Mouse (Mus musculus) heart, embryonic 12.5 days (tissue): ENCODE results near the gene Hoxd4. TPM values are rescaled to one million over a fixed set of nuclear protein-coding genes. Genes with fewer than 3 reads are reported as not detected.

Source experiments
- ATAC-seq: fragments of 200-750 bp; cut with Nextera tagmentation; 2 replicates; pipeline ENCODE4 v1.8.0; 2017; ENCODE audit warnings: moderate TSS enrichment, moderate library complexity; ENCODE audit not compliant: insufficient number of reproducible peaks, low FRiP score
- H3K27ac ChIP-seq: fragments of 300-500 bp; sonication (generic); 2 replicates; pipeline ENCODE4 v1.5.1; 2016; ENCODE audit warnings: mild to moderate bottlenecking, moderate library complexity; ENCODE audit not compliant: poor library complexity, severe bottlenecking
- H3K27me3 ChIP-seq: fragments of 300-500 bp; sonication (generic); replicated peaks from 2 replicates; pipeline ENCODE4 v1.6.1; 2016; ENCODE audit warnings: mild to moderate bottlenecking, moderate library complexity
- H3K36me3 ChIP-seq: fragments of 300-500 bp; sonication (generic); 2 replicates; pipeline ENCODE4 v1.6.1; 2016; ENCODE audit warnings: mild to moderate bottlenecking, moderate library complexity
- H3K4me1 ChIP-seq: fragments of 300-500 bp; sonication (generic); replicated peaks from 2 replicates; pipeline ENCODE4 v1.6.1; 2016; ENCODE audit warnings: mild to moderate bottlenecking
- H3K4me2 ChIP-seq: fragments of 300-500 bp; sonication (generic); 2 replicates; pipeline ENCODE4 v1.6.1; 2016; ENCODE audit warnings: mild to moderate bottlenecking, moderate library complexity
- H3K4me3 ChIP-seq: fragments of 300-500 bp; sonication (generic); 2 replicates; pipeline ENCODE4 v1.5.1; 2016; ENCODE audit warnings: mild to moderate bottlenecking
- H3K9ac ChIP-seq: fragments of 300-500 bp; sonication (generic); 2 replicates; pipeline ENCODE4 v1.6.1; 2016; ENCODE audit warnings: mild to moderate bottlenecking, moderate library complexity
- H3K9me3 ChIP-seq: fragments of 300-500 bp; sonication (generic); replicated peaks from 2 replicates; pipeline ENCODE4 v1.6.1; 2016; ENCODE audit warnings: mild to moderate bottlenecking, moderate library complexity
- WGBS: fragments of 180-500 bp; shearing (Covaris S2); methylation state at CpG from one replicate; pipeline ENCODE4 v1.1.7; 2016; 5-methylcytosine and 5-hydroxymethylcytosine counted together
- polyA plus RNA-seq: library from polyadenylated mRNA; unstranded; fragments of >200 nt; fragmentation: Nextera tagmentation; extraction: Ambion mirVana; gene quantifications from 2 replicates; pipeline ENCODE4 v1.2.1, GENCODE M21; 2016

Hoxd4 gene
- polyA plus RNA-seq, 1 experiment from 2014 or later: 0.19 TPM

DNA sequence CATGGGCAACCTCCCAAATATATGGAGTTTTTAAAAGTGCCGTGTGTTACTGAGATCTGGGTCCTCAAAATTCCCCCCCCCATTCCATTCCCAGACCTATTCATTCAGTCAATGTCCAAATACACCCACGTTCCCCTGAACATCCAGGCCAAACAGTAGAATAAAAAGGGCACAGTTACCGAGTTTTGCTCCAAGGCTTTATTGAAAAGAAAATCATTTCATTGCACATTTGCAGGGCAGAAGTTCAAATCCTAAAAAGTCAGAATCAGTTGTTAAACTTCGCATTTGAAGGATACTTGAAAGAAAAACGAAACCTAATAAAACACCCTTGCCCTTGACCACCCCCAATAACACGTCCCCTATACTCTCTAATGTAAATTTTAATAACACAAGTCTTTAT is 8.9 kb upstream of the Hoxd4 start:
- WGBS: 17% methylated on average over 6 of the region's 6 CpGs
- peaks cover 21% of the 10 kb centered on the region for H3K4me1 ChIP-seq
- H3K27me3 ChIP-seq: peaks cover 89% of the 10 kb centered on the region
- H3K9me3 ChIP-seq: no peaks in the 10 kb centered on the region
- H3K27ac ChIP-seq: no peak overlapping the region
- no peak overlapping the region for H3K9ac ChIP-seq
- H3K4me2 ChIP-seq: no peak overlapping the region
- H3K4me3 ChIP-seq: no peak overlapping the region
- ATAC-seq: no peak
- no peaks in the 10 kb centered on the region for H3K36me3 ChIP-seq

DNA sequence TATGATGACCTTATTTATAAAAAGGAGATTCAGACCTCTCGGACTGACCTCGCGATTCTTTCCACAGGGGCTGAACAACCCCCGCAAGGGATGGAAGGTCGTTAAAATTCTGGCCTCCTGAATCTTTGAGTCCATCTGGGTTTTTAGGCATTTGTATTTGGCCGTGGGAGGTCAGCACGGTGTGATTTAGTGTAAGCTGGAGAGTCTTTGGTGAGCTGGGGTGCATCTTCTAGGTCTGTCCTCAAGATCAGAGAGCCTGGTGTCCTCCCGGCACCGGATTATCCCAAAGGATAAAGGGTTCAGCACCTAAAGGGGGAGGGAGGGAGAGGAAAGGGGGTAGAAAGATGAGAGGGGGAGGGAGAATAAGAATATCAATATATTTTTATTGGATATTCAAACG is 8.4 kb upstream of the Hoxd4 start:
- Histone ChIP-seq H3K27me3 (peaks cover 89% of the 10 kb centered on the region), H3K36me3 (no peaks in the 10 kb centered on the region), H3K9ac (no peak overlapping the region), H3K4me3 (no peak overlapping the region), H3K4me1 (peaks cover 16% of the 10 kb centered on the region), H3K4me2 (no peak overlapping the region), H3K27ac (no peak overlapping the region), H3K9me3 (no peaks in the 10 kb centered on the region)
- no peak for ATAC-seq
- 5% methylated on average over 10 of the region's 10 CpGs for WGBS

DNA sequence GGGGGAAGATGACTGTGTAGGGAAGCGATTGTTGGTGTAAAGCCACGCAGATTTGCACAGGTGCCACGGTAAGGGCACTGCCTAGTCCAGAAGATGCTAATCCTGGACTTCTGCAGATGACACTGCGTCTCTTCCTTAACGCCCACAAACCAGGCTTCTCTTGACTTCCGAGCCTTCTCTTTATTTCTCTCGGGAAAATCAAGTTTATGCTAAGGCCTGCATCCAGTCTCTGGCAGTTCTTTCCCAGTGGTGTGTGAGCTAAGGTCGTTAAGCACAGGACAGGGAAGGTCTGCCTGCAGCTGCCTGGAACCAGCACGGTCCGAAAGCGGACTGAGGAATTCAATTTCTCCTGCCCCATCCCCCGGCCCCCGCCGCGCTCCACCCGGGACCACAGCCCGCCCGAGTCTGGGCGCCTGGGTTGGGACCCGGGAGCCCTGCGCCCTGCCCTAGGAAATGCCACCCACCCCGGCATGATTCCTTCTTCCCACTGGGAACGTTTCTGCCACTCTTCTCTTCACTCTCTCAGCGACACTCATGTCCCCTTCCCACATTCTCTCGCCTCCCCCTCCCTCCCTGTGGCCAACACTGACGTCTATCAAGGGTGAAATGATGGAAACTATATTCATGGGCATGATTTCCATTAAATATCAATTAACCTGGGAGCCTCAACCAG is 7.9 kb upstream of the Hoxd4 start:
- peaks cover 13% of the 10 kb centered on the region for H3K4me1 ChIP-seq
- no peak overlapping the region for H3K4me3 ChIP-seq
- H3K9me3 ChIP-seq: no peaks in the 10 kb centered on the region
- ATAC-seq: no peak
- no peak overlapping the region for H3K4me2 ChIP-seq
- no peak overlapping the region for H3K27ac ChIP-seq
- 2% methylated on average over 26 of the region's 26 CpGs for WGBS
- H3K27me3 ChIP-seq: peaks cover 89% of the 10 kb centered on the region
- H3K9ac ChIP-seq: no peak overlapping the region
- H3K36me3 ChIP-seq: no peaks in the 10 kb centered on the region

DNA sequence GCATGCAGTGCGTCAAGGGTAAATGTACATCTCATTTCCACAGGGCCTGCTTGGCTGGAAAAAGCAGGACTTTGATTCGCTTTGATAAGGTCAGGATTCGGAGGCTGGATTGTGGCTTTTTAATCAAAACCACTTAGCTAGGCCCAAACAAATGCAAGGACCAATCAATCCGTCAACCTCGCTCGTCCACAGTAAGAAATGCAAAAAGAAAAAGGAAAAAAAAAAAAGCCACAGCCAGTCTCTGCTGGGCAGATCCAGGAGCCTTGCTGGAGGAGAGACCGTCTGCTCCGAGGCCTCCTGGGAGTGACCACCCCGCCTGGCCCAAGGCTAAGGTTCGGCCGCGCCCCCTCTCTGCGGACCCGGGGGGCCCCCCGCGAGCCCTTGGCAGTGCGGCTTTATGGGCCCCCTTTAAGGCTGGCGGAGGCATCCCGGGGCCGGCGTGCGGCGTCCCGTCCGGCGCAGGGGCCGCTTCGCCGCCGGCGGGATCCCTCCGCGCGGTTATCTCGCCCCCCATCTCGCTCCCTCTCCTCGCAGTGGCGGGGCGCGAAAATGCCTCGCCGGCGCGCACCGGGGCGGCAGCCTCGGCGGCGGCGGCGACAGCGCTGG is 7.2 kb upstream of the Hoxd4 start, which contains the start of gene Hoxd8:
TSS of gene Hoxd8 (plus strand) at position 223 of the 606 bp plus-strand sequence.
- no peak within 1 kb of the TSS for H3K27ac ChIP-seq
- H3K4me2 ChIP-seq: peak within 1 kb of the TSS; percentile 88
- H3K9me3 ChIP-seq: no peaks in the 10 kb centered on the region
- WGBS: 1% methylated on average over 36 of the region's 52 CpGs
- peak within 1 kb of the TSS; percentile 54 for H3K4me3 ChIP-seq
- peak within 1 kb of the TSS; percentile 62; the same call in 1 of the 2 replicates for H3K9ac ChIP-seq
- ATAC-seq: peak; percentile 55; the same call in 1 of the 2 replicates
- H3K36me3 ChIP-seq: no peaks in the 10 kb centered on the region
- peaks cover 13% of the 10 kb centered on the region for H3K4me1 ChIP-seq
- peaks cover 89% of the 10 kb centered on the region for H3K27me3 ChIP-seq

DNA sequence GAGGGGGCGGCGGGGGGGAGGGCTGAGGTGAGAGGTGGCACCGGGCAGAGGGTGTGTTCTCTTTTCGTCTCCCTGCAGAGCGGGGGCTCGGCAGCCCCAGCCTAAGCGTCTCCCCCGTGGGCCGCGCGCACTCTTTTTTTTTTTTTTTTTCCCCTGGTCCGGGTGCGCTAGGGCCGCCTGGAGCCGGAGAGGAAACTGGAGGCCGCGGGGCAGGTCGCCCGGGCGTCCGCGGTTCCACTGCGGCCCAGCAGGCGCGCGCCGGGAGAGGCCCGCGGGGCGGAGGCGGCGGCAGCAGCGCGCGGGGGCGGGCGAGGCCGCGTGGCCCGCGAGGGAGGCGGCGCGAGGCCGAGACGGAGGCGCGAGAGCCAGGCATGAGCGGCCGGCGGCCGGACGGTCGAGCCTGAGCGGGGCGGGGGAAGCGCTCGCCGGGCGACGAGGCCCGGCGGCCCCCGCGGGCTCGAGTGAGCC is 6.7 kb upstream of the Hoxd4 start:
- H3K27me3 ChIP-seq: peaks cover 89% of the 10 kb centered on the region
- H3K4me2 ChIP-seq: peak overlapping the region; percentile 88
- H3K9me3 ChIP-seq: no peaks in the 10 kb centered on the region
- H3K4me1 ChIP-seq: peaks cover 13% of the 10 kb centered on the region
- peak overlapping the region; percentile 62; the same call in 1 of the 2 replicates for H3K9ac ChIP-seq
- no peak overlapping the region for H3K27ac ChIP-seq
- ATAC-seq: peak; percentile 45; the same call in 1 of the 2 replicates
- H3K36me3 ChIP-seq: no peaks in the 10 kb centered on the region
- H3K4me3 ChIP-seq: peak overlapping the region; percentile 54
- WGBS: under 1% methylated on average over 43 of the region's 66 CpGs

DNA sequence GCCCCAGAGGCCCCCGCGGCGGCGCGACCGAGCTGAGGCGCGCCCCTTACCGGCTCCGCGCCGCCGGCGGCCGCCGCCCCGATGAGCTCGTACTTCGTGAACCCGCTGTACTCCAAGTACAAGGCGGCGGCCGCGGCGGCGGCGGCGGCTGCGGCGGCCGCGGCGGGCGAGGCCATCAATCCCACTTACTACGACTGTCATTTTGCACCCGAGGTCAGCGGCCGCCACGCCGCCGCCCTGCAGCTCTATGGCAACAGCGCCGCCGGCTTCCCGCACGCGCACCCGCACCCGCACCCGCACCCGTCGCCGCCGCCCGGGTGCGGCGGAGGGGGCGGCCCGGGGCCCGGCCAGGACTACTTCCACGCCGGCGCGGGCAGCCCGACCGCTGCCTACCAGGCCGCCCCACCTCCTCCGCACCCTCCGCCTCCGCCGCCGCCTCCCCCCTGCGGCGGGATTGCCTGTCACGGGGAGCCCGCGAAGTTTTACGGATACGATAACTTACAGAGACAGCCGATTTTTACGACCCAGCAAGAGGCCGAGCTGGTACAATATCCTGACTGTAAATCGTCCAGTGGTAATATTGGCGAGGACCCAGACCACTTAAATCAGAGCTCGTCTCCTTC is 6.2 kb upstream of the Hoxd4 start:
- Histone ChIP-seq H3K27ac (no peak overlapping the region), H3K27me3 (peaks cover 89% of the 10 kb centered on the region), H3K9ac (peak overlapping the region; percentile 62; the same call in 1 of the 2 replicates), H3K9me3 (no peaks in the 10 kb centered on the region), H3K36me3 (no peaks in the 10 kb centered on the region), H3K4me3 (peak overlapping the region; percentile 54), H3K4me2 (peak overlapping the region; percentile 88), H3K4me1 (peaks cover 13% of the 10 kb centered on the region)
- under 1% methylated on average over 60 of the region's 85 CpGs for WGBS
- ATAC-seq: no peak

DNA sequence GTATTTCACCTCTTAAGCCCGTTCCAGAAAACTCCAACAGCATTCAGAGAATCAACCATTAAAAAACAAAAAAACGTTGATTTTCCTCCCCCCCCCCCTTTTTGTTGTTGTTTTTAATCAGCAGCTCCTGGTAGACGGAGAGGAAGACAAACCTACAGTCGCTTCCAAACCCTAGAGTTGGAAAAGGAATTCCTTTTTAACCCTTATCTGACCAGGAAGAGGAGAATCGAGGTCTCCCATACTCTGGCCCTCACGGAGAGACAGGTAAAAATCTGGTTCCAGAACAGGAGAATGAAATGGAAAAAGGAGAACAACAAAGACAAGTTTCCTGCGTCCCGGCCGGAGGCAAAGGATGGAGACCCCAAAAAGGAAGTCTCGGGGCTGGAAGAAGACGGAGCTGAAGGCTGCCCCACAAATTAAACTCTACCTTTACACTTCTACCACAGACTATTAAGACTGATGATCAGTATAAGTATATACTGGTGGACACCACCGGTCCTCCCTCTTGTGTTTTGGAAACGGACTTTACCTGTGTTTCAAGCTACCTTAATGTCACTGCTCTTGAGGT is 5.3 kb upstream of the Hoxd4 start:
- no peak overlapping the region for H3K27ac ChIP-seq
- no peak overlapping the region for H3K4me2 ChIP-seq
- 2% methylated on average over 13 of the region's 13 CpGs for WGBS
- ATAC-seq: no peak
- peaks cover 13% of the 10 kb centered on the region for H3K4me1 ChIP-seq
- H3K4me3 ChIP-seq: no peak overlapping the region
- no peaks in the 10 kb centered on the region for H3K9me3 ChIP-seq
- peaks cover 89% of the 10 kb centered on the region for H3K27me3 ChIP-seq
- no peak overlapping the region for H3K9ac ChIP-seq
- no peaks in the 10 kb centered on the region for H3K36me3 ChIP-seq

DNA sequence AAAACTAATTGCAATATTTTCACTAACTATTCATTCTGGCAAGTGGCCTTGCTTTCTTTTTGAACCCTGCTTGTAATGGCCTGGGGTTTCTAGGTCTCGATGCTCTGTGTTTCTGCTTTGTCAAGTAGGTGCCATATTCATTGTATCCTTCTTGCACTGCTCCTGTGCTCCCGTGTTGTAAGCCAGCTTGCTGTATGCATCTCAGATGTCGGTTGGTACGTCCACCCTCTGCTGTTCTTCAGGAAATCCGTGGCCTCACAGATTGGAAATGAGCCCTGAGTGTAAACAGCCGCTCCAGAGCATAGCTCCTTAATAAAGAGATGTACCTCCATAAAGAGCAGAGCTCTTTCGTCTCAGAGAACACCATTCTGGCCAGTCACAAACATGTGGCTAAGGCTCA is 4.1 kb upstream of the Hoxd4 start:
- Histone ChIP-seq H3K4me1 (peaks cover 23% of the 10 kb centered on the region), H3K9me3 (no peaks in the 10 kb centered on the region), H3K9ac (no peak overlapping the region), H3K36me3 (no peaks in the 10 kb centered on the region), H3K4me2 (no peak overlapping the region), H3K4me3 (no peak overlapping the region), H3K27ac (no peak overlapping the region), H3K27me3 (peaks cover 96% of the 10 kb centered on the region)
- no peak for ATAC-seq
- WGBS: 11% methylated on average over 7 of the region's 7 CpGs

DNA sequence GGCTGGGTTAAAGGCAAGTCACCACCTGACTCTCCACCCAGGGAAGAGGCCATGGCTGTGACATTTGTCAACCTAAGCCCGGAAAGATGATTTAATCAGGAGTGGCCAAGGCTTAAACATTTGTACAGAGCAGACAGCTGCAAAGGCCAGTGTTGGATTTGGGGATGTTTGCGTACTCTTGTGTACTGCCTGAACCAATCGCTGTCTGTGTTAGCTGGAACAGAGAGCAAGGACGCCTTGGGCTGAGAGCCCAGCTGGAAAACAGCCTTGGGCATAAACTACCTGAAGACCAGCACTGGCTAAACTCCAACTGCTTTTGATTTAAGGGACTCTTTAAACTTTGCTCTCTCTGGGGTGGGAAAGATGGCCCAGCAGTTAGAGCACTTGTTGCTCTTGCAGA is 3.1 kb upstream of the Hoxd4 start:
- H3K27me3 ChIP-seq: peaks cover 93% of the 10 kb centered on the region
- no peak for ATAC-seq
- 16% methylated on average over 4 of the region's 4 CpGs for WGBS
- no peaks in the 10 kb centered on the region for H3K9me3 ChIP-seq
- no peak overlapping the region for H3K4me2 ChIP-seq
- H3K27ac ChIP-seq: no peak overlapping the region
- peaks cover 23% of the 10 kb centered on the region for H3K4me1 ChIP-seq
- H3K9ac ChIP-seq: no peak overlapping the region
- H3K36me3 ChIP-seq: no peaks in the 10 kb centered on the region
- no peak overlapping the region for H3K4me3 ChIP-seq

DNA sequence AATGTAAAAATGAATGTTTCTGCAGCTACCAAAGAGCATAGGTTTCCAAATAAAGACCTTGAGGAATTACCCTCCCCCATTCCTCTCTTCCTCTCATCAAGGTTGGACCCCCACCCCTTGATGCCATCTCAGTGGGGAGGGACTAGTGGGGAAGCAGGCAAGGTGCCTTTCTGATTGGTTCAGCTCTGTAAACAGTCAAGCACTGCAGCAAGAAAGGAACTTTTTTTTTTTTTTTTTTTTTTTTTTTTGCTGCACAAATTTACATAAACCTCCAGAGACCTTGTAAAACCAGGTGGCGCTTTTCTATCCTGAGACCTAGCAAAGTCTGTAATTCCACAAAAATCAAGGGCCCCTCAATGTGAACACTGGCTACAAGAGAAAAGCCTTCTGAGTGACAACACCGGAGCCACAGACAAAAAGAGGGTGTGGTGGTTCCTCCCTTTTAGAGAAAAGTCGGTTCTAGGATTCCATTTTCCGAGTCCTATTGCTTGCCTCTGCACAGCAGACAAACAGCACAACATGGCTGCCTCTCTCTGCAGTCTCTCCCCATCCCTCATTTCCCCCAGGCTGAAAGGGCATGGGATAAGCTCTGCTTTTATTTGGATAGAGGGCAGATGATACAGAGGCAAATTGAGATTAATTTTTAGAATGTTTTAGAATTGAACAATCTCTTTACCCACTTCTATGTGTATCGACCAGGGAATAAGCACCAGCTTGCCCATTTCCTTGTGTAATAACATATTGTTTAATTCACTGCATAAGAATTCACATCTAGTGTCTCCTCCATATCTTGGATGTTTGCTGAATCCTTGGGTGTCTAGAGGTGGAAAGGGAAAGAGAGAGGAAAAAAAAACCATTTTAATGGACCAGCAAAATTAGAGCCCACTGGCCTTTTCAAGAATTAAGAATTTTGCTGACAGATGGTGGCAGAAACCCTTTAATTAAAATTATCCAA is 2.0 kb upstream of the Hoxd4 start:
- no peak overlapping the region for H3K27ac ChIP-seq
- no peak overlapping the region for H3K4me3 ChIP-seq
- peaks cover 20% of the 10 kb centered on the region for H3K4me1 ChIP-seq
- ATAC-seq: no peak
- H3K36me3 ChIP-seq: no peaks in the 10 kb centered on the region
- WGBS: 7% methylated on average over 5 of the region's 5 CpGs
- H3K27me3 ChIP-seq: peaks cover 93% of the 10 kb centered on the region
- H3K9ac ChIP-seq: no peak overlapping the region
- H3K9me3 ChIP-seq: no peaks in the 10 kb centered on the region
- H3K4me2 ChIP-seq: no peak overlapping the region
